Mouse (Mus musculus) thymus, adult 2 months (tissue): ENCODE measurements around the gene Tpo. TPM values are rescaled to one million over a fixed set of nuclear protein-coding genes. Genes with fewer than 3 reads are reported as not detected.

Source experiments
- DNase-seq: peaks from one replicate; pipeline ENCODE4 v3.0.0; 2021
- H3K27ac ChIP-seq: fragments of 200-500 bp; 2 replicates; pipeline ENCODE4 v1.5.1; 2012; ENCODE audit warnings: low read length, control low read depth; ENCODE audit not compliant: control insufficient read depth, insufficient read depth
- H3K27me3 ChIP-seq: fragments of 200-500 bp; 2 replicates; pipeline ENCODE4 v1.6.1; 2012; ENCODE audit warnings: mild to moderate bottlenecking, low read length, moderate library complexity, mixed read lengths; ENCODE audit not compliant: control insufficient read depth, insufficient read depth
- H3K36me3 ChIP-seq: fragments of 200-500 bp; 2 replicates; pipeline ENCODE4 v1.6.1; 2012; ENCODE audit warnings: mild to moderate bottlenecking, low read length, moderate library complexity; ENCODE audit not compliant: control insufficient read depth, insufficient read depth
- H3K4me1 ChIP-seq: fragments of 200-500 bp; replicated peaks from 2 replicates; pipeline ENCODE4 v1.6.1; 2012; ENCODE audit warnings: low read length; ENCODE audit not compliant: control insufficient read depth, insufficient read depth
- H3K4me3 ChIP-seq: fragments of 200-500 bp; 2 replicates; pipeline ENCODE4 v1.5.1; 2012; ENCODE audit warnings: mild to moderate bottlenecking, low read length, control low read depth, moderate library complexity; ENCODE audit not compliant: control insufficient read depth, insufficient read depth
- CTCF ChIP-seq: fragments of 200-500 bp; IDR thresholded peaks from 2 replicates; pipeline ENCODE4 v1.5.1; 2012; ENCODE audit warnings: mild to moderate bottlenecking, control low read depth, low read length, moderate library complexity, borderline replicate concordance; ENCODE audit not compliant: control insufficient read depth, poor library complexity, insufficient read depth; ENCODE audit errors: extremely low read depth
- POLR2A ChIP-seq: fragments of 200-500 bp; IDR thresholded peaks from 2 replicates; pipeline ENCODE4 v1.6.1; 2012; ENCODE audit warnings: mild to moderate bottlenecking, low read length, control low read depth, moderate library complexity; ENCODE audit not compliant: control insufficient read depth, poor library complexity, insufficient read depth; ENCODE audit errors: extremely low read depth
- WGBS: fragments of 180-500 bp; shearing (Covaris S2); methylation state at CpG from one replicate; pipeline ENCODE4 v1.1.7; 2018; 5-methylcytosine and 5-hydroxymethylcytosine counted together
- polyA plus RNA-seq: library from polyadenylated mRNA; depleted of rRNA; stranded (reverse); fragments of >200 nt; gene quantifications from 2 replicates; pipeline ENCODE4 v1.2.3, GENCODE M21; 2012

Gene Tpo
- polyA plus RNA-seq, 1 experiment = 0.12 TPM

- Histone ChIP-seq H3K36me3 (no peaks in the 10 kb centered on the region), H3K27ac (no peak overlapping the region), H3K4me1 (no peaks in the 10 kb centered on the region), H3K27me3 (no peaks in the 10 kb centered on the region), H3K4me3 (no peak overlapping the region)
- TF ChIP-seq CTCF = no peak
- TF ChIP-seq POLR2A = no peak
- DNase-seq = no peak
- WGBS = 46% methylated on average over 5 of the region's 5 CpGs
These were observed 101.9 kb downstream of the Tpo start for GRCm38 (mm10) chr12:30030571-30030970.

DNA sequence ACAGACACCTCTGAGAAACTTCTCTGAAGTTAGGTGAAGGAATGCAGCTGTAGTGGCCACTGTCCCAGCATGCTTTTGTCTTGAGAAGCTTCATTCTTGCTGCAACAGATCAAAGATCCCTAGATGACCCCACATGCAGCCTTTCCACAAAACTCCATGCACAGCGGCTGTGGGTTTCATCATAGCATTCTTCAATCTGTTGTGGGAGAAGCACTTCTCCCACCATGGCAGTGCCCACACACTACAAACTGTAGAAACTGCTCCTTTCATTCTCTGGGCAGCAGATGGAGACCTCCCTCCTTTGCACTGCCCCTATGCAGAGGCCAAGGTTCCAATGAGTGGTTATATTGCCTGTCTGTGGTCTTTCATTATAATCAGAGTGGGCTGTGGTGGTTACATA lies 103.3 kb downstream of the Tpo start:
- no peak overlapping the region for H3K27ac ChIP-seq
- 94% methylated on average over 1 of the region's 1 CpGs for WGBS
- H3K27me3 ChIP-seq = no peaks in the 10 kb centered on the region
- H3K36me3 ChIP-seq = no peaks in the 10 kb centered on the region
- no peak overlapping the region for H3K4me3 ChIP-seq
- no peaks in the 10 kb centered on the region for H3K4me1 ChIP-seq
- no peak for DNase-seq
- no peak for TF ChIP-seq CTCF
- TF ChIP-seq POLR2A = no peak

- H3K4me3 ChIP-seq = no peak overlapping the region
- H3K4me1 ChIP-seq = no peaks in the 10 kb centered on the region
- WGBS = 92% methylated on average over 3 of the region's 3 CpGs
- H3K36me3 ChIP-seq = no peaks in the 10 kb centered on the region
- no peak for TF ChIP-seq POLR2A
- H3K27me3 ChIP-seq = no peaks in the 10 kb centered on the region
- DNase-seq = no peak
- H3K27ac ChIP-seq = no peak overlapping the region
These were observed 104.6 kb downstream of the Tpo start for GRCm38 (mm10) chr12:30027721-30028340.

- WGBS = 75% methylated on average over 2 of the region's 2 CpGs
- TF ChIP-seq CTCF (no peak), POLR2A (no peak)
- H3K4me3 ChIP-seq = no peak overlapping the region
- H3K27me3 ChIP-seq = no peaks in the 10 kb centered on the region
- no peaks in the 10 kb centered on the region for H3K4me1 ChIP-seq
- no peak for DNase-seq
- H3K36me3 ChIP-seq = no peaks in the 10 kb centered on the region
- H3K27ac ChIP-seq = no peak overlapping the region
These were observed 108.1 kb downstream of the Tpo start for GRCm38 (mm10) chr12:30024264-30024825.

DNA sequence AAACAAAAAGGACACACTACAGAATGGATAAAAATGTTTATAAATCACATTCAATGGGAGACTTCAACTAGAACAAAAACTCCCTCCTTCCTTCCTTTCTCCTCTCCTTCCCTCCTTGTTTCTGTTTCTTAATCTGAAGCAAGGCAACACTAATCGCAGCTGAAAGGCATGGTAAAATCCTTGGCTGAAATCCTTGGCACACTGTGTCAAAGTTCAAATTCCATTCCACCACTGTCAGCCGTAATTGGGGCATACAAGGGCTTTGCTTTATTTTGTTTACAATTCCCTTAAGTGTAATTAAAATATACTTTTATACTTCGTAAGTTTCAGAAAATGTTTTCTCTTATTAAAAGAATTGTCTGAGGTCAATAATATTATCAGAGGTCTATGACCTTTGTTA lies 108.9 kb downstream of the Tpo start:
- H3K27me3 ChIP-seq = no peaks in the 10 kb centered on the region
- no peak overlapping the region for H3K27ac ChIP-seq
- WGBS = 92% methylated on average over 3 of the region's 3 CpGs
- H3K4me1 ChIP-seq = no peaks in the 10 kb centered on the region
- no peak for TF ChIP-seq POLR2A
- TF ChIP-seq CTCF = no peak
- no peak for DNase-seq
- H3K4me3 ChIP-seq = no peak overlapping the region
- no peaks in the 10 kb centered on the region for H3K36me3 ChIP-seq

DNA sequence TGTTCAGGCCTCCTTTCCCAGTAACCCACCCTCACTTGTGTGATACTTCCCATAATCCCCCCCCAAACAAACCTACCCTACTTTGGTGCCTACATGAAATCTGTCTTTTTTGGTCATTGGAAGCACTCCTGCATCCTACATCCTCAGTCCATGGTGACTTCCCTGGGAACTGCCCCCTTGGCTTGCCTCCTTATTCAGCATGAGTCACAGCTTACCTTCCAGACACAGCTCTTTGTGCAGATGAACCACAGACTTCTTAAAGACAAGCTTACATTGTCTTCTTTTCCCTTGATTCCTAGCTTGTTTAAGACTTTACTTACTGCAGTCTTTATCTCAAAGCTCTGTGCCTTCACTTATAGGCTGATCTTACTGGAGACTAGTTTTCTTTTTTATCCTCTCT lies 112.0 kb downstream of the Tpo start:
- Histone ChIP-seq H3K4me1 (no peaks in the 10 kb centered on the region), H3K27ac (no peak overlapping the region), H3K36me3 (no peaks in the 10 kb centered on the region), H3K4me3 (no peak overlapping the region), H3K27me3 (no peaks in the 10 kb centered on the region)
- TF ChIP-seq CTCF = no peak
- no peak for TF ChIP-seq POLR2A
- no peak for DNase-seq

GRCm38 (mm10) chr12:30017131-30017530 lies 115.3 kb downstream of the Tpo start:
- Histone ChIP-seq H3K4me3 (no peak overlapping the region), H3K27ac (no peak overlapping the region), H3K36me3 (no peaks in the 10 kb centered on the region), H3K4me1 (no peaks in the 10 kb centered on the region), H3K27me3 (no peaks in the 10 kb centered on the region)
- 96% methylated on average over 3 of the region's 3 CpGs for whole genome bisulfite sequencing
- no peak for TF ChIP-seq CTCF
- no peak for TF ChIP-seq POLR2A
- no peak for DNase-seq
